Mouse (Mus musculus) erythroblast, embryonic 14.5 days (primary cell): ENCODE measurements around the gene Slc19a1. TPM values are rescaled to one million over a fixed set of nuclear protein-coding genes. Genes with fewer than 3 reads are reported as not detected.

Experiments
- H3K27me3 ChIP-seq: 2 replicates; pipeline ENCODE4 v1.6.1; 2012; ENCODE audit warnings: inconsistent platforms; ENCODE audit not compliant: control insufficient read depth
- H3K36me3 ChIP-seq: 2 replicates; pipeline ENCODE4 v1.6.1; 2012; ENCODE audit warnings: mild to moderate bottlenecking, inconsistent platforms; ENCODE audit not compliant: control insufficient read depth
- H3K4me1 ChIP-seq: 2 replicates; pipeline ENCODE4 v1.6.1; 2012; ENCODE audit warnings: inconsistent platforms; ENCODE audit not compliant: control insufficient read depth
- H3K4me3 ChIP-seq: replicated peaks from 2 replicates; pipeline ENCODE3; 2012; ENCODE audit warnings: moderate library complexity, mild to moderate bottlenecking, inconsistent platforms
- H3K9me3 ChIP-seq: 2 replicates; pipeline ENCODE4 v1.6.1; 2012; ENCODE audit warnings: low read length, inconsistent platforms, mixed read lengths; ENCODE audit not compliant: control insufficient read depth
- GATA1 ChIP-seq: IDR thresholded peaks from 2 replicates; pipeline ENCODE4 v1.6.1; 2012; ENCODE audit warnings: low read length, inconsistent platforms, mixed read lengths
- TAL1 ChIP-seq: IDR thresholded peaks from 3 replicates; pipeline ENCODE4 v1.6.1; 2012; ENCODE audit warnings: low read length, inconsistent platforms, mixed read lengths
- polyA plus RNA-seq: library from polyadenylated mRNA; stranded (reverse); fragments of >175 nt; gene quantifications from 2 replicates; pipeline ENCODE4 v1.2.3, GENCODE M21; 2012

Gene Slc19a1
- polyA plus RNA-seq, 1 experiment, result 0.96 TPM

DNA sequence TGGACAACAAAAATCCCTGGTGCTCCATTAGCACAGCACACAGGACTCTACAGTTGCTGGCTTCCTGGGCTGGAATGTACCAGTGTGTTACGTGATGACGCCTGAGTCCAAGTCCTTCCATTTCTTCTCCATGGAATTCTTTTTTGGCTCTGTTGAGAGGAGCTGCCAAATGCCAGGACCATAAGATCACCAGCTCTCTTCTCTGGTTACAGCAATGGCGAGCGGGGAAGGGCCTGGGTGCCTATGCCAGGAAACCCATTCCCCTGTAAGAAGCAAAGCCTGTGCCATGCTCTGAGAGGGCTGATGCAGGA lies 65.8 kb downstream of the Slc19a1 start:
- Histone ChIP-seq H3K4me1 (no peaks in the 10 kb centered on the region), H3K27me3 (no peaks in the 10 kb centered on the region), H3K9me3 (peaks cover 2% of the 10 kb centered on the region; the same call in 1 of the 2 replicates), H3K36me3 (peaks cover 6% of the 10 kb centered on the region; the same call in 1 of the 2 replicates), H3K4me3 (no peak overlapping the region)
- TF ChIP-seq TAL1 (no peak), GATA1 (no peak)

DNA sequence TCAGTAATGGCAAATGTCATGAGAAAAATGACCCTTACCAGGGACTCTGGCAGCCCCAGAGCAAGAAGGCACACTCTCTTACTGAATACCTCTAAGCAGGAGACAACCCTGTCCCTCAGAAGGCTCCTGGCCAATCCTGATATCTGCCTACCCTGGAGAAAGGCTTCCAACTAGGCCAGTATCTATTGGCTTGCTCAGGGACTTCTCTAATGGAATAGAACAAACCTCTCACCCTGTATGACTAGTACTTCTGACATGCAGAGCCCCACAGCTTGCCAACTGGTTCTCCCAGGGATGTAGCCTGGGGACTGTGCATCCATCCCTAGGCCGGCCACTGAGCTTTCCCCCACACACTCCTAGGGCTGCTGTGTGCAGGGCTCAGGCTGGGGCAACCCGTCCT lies 66.6 kb downstream of the Slc19a1 start:
- no peak for TF ChIP-seq TAL1
- no peak for TF ChIP-seq GATA1
- Histone ChIP-seq H3K4me1 (no peaks in the 10 kb centered on the region), H3K9me3 (no peaks in the 10 kb centered on the region), H3K4me3 (no peak overlapping the region), H3K27me3 (no peaks in the 10 kb centered on the region), H3K36me3 (peaks cover 6% of the 10 kb centered on the region; the same call in 1 of the 2 replicates)

DNA sequence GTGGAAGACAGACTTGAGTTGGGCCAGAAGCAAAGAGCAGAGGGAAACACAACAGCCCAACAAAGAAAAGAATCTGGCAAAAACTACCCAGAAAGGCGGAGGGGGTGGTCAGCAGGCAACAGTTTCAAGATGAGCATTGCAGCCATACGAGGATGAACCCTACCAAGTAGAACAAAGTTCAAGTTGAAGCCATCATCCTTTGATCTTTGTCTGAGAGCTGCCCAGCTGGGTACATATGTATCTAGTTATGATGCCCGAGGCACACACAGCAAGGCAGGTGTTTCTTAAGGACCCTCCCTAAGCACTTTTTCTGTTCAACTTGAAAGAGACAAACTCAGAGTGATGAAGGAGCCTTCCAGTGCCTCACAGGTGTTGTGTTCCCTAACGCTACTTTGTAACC lies 67.7 kb downstream of the Slc19a1 start:
- Histone ChIP-seq H3K4me3 (no peak overlapping the region), H3K36me3 (peaks cover 4% of the 10 kb centered on the region; the same call in 1 of the 2 replicates), H3K27me3 (no peaks in the 10 kb centered on the region), H3K4me1 (no peaks in the 10 kb centered on the region), H3K9me3 (no peaks in the 10 kb centered on the region)
- TF ChIP-seq TAL1 (no peak), GATA1 (no peak)

DNA sequence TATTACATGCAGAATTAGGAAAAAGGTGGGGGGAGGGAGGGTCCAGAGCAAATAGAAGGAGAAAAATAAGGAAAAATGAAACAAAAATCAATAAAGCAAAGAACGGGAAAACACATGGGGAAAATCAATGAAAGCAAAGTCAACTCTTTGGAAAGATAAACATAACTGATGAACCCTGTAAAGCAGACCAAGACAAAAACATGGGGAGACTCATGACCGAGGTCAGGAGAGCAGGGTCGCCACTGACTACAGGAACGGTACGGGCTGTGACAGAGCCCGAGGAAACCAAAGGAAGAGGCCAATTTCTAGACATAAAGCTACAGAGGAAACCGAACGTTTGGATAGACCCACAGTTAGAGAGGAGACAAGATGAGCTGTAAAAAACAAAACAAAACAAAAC lies 71.6 kb downstream of the Slc19a1 start:
- Histone ChIP-seq H3K36me3 (peaks cover 2% of the 10 kb centered on the region; the same call in 1 of the 2 replicates), H3K27me3 (no peaks in the 10 kb centered on the region), H3K4me3 (no peak overlapping the region), H3K9me3 (peaks cover 4% of the 10 kb centered on the region), H3K4me1 (peaks cover 2% of the 10 kb centered on the region; the same call in 1 of the 2 replicates)
- TF ChIP-seq TAL1 (no peak), GATA1 (no peak)

DNA sequence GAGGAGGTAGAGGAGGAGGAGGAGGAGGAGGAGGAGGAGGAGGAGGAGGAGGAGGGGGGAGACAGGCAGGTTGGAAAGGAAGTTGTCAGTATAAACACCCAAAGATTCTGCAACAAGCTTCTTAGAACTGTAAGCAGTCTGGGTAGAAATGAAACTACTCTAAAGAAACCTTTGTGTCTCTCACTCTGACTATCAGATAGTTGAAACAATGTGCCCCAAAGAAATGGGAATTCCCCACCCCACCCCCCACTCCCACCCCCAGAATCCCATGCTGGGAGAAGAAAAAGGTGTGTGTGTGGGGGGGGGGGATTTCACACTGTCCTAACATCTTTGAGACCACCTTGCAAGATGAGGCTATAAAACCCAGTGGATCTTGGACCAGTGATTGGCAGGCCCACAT lies 72.3 kb downstream of the Slc19a1 start:
- H3K9me3 ChIP-seq, result peaks cover 4% of the 10 kb centered on the region
- H3K4me3 ChIP-seq, result no peak overlapping the region
- H3K27me3 ChIP-seq, result no peaks in the 10 kb centered on the region
- H3K36me3 ChIP-seq, result peaks cover 2% of the 10 kb centered on the region; the same call in 1 of the 2 replicates
- no peak for TF ChIP-seq GATA1
- TF ChIP-seq TAL1, result no peak
- peaks cover 2% of the 10 kb centered on the region; the same call in 1 of the 2 replicates for H3K4me1 ChIP-seq

DNA sequence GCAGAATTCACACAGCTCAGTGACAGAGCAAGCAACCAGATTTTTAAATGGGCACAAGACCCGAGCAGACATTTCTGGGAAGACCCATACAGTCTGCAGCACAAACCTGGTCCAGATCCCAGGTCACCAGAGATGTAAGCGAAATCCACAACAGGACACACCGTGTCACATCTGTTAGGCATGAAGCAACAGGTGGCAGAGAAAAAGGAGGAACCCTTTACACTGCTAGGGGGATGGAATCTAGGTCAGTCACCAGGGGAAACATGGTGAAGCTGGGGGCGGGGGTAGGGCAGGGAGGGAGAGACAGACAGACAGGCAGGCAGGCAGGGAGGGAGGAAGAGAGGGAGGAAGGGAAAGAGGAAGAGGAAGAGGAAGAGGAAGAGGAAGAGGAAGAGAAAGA lies 76.1 kb downstream of the Slc19a1 start:
- TF ChIP-seq GATA1 (no peak), TAL1 (no peak)
- peaks cover 4% of the 10 kb centered on the region for H3K9me3 ChIP-seq
- H3K4me3 ChIP-seq, result no peak overlapping the region
- H3K27me3 ChIP-seq, result no peaks in the 10 kb centered on the region
- peaks cover 2% of the 10 kb centered on the region; the same call in 1 of the 2 replicates for H3K36me3 ChIP-seq
- peaks cover 2% of the 10 kb centered on the region; the same call in 1 of the 2 replicates for H3K4me1 ChIP-seq

DNA sequence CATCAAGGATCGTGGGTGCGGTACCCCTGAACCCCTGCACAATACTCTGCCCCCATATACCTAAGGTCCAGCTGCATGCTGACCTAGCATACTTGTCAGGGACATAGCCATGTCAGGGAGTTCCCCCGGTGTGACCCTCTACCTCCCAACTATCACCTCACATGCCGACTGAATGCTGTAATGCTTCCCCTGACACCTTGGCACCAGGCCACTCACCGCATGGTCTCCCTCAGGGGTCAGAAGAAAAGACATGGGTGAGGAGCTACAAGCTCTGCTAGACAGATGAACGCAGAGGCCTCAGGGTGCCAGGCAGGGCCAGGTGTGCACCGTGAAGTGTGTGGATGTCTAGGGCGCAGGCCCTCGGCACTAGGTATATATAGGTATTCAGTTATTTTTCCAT lies 78.0 kb downstream of the Slc19a1 start:
- Histone ChIP-seq H3K9me3 (peaks cover 4% of the 10 kb centered on the region), H3K4me3 (no peak overlapping the region), H3K4me1 (peaks cover 2% of the 10 kb centered on the region; the same call in 1 of the 2 replicates), H3K36me3 (peaks cover 2% of the 10 kb centered on the region; the same call in 1 of the 2 replicates), H3K27me3 (no peaks in the 10 kb centered on the region)
- TF ChIP-seq TAL1 (no peak), GATA1 (no peak)

Other genes starting within 250 kb of the Slc19a1 start
- gene Pcbp3, start 70.4 kb upstream of the Slc19a1 start, polyA plus RNA-seq, result 0.32 and 0.55 TPM in 2 replicates
- 0.45 and 0.66 TPM in 2 replicates for gene Col18a1, start 134.3 kb downstream of the Slc19a1 start, polyA plus RNA-seq
- 5.0 and 5.7 TPM in 2 replicates for gene Pofut2, start 227.0 kb downstream of the Slc19a1 start, polyA plus RNA-seq